Mouse (Mus musculus): Measurements from ENCODE around the gene Prrt2. TPM values are rescaled to one million over a fixed set of nuclear protein-coding genes. Genes with fewer than 3 reads are reported as not detected.
A peak's percentile ranks its signal among the peaks of the same experiment; 100 is the strongest.

Gene Prrt2
- total RNA-seq (2021), result 2.2 and 5.1 TPM in 2 replicates
- long read RNA-seq, partial matches to known transcripts, result 0 of 1 reads
- long read RNA-seq, other reads (novel, unspliced or antisense), result 1 of 1 reads

DNA sequence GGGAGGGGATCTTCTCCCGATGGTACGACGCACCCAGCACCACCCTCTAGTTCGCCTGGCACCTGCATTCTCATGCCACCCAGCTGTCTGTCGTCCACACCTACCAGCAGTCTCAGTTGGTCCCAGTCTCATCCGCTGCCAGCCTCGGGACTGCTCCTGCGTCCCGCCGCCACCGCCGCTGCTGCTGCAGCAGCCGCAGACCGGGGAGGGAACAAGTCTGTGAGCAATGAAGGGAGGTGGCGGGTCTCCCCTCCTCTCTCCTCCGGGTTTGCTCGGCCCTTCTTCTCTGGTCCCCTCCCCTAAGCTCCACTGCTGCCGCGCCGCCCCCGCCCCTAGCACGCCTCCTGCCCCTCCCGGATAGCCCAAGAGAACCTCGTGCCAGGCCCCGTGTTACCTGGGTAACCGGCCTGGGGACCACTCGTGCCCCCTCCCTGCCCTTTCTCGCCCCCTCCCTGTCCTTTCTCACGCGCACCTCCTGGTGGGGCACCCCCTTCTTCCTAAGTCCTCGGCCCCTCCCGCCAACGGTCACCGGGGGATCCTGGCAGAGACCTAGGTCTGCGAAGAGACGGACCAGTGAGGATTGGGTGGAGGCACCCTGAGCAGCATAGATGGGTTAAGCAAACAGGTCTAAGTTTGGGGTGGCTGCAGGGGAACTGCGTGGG lies at the start of gene Prrt2, which contains the start of gene Gm42742:
Gene Prrt2, minus strand, starts transcription at position 311 of the 662 bp plus-strand sequence.
Gene Gm42742, minus strand, starts transcription at position 197 of the 662 bp plus-strand sequence.
- peak; percentile 54 for DNase-seq

DNA sequence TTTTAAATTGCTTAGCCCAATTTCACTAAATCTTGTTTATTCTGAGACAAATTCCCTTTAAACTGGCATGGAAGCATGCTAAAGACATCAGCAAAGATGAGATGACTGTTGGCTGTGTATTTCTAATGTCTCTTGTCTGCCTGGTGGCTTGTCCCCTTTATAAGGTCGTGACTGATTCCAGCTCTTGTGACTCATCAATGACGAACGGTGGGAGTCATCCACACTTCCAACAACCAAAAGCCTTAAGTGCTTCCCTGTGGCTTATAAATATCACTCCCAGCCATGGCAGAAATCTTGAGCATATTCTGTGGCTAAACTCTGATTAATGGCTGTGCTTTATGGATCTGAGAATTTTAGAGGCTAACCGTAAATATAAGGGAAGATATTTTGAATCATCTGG lies 45.3 kb upstream of the Prrt2 start:
- peak; percentile 21 for DNase-seq

DNA sequence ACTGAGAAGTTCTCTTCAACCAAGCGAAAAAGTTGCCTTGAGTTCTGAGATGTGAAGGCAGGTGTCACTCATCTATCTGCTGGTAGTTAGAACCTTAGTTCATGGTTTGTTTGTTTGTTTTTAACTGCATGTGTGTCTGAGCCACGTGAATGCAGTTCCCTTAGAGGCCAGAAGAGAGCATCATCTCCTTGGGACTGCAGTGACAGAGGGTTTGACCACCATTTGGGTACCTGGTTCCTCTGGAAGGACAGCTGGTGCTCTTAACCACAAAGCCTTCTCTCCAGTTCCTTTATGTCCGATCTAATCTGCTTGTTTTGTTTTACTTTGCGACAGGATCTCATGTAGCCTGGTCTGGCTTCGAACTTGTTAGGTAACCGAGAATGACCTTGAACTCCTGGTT lies 44.5 kb upstream of the Prrt2 start:
- DNase-seq, result no peak

DNA sequence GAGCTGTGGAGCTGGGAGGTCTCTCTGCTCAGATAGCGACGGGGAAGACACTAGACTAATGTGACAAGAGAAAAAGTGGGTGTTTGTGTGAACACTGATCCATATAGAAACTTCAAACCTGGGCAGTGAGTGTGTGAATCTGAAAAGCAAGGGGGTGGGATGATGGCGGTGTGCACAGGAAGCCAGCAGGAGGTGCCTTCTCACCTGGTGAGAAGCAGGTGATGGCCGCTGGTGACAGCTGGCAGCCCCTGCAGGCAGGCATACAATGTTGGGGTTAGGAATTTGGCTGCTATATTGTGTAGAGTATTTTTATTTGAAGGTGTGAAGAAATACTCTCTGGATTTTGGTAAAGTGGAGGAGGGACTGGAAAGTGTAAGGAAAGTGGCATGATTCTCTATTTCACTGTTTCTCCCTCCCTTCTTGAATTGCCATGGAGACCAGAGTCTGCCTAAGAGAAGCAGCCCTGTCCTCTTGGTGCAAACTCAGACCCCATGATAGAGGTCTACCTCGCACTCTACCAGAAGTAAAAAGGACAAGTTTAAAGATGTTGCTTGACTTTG lies 34.1 kb upstream of the Prrt2 start:
- DNase-seq, result no peak

DNA sequence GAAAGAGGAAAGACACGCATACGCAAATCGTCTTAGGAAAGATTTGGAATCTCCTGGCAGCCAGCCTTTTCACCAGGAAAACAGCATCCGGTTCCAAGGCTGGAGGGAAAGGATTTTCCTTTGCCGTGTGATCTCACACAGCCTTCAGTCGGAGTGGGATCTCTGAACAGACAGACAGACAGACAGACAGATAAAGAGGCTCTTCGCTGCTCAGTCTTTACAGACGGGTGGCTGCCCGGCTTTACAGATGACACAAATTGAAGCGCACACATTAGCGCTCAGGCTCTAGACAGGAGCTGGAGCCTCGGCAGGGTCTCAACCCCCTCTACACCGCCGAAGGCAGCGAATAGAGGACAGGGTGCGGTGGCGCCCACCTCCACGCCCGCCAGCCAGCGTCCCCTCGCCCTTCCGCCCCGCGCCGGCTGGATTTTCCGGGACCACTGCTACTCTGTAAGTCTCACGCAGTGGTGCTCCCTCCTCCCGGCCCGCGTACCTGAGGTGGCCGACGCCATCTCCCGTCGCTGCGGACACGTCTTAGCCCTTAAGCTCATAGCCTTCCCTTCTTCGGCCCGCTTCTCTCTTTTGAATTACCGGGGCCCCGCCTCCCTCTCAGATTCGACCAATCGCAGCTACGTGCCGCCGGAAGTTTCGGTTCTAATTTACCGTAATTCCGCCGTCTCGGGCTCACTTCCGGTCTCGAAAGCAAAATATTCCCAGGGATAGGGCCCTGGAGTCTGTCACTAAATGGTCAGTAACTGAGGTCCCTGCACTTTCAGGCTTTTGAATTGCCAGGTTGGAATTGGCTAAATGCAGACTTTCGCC lies 21.1 kb upstream of the Prrt2 start, which contains the start of gene Kif22:
Gene Kif22, minus strand, starts transcription at position 621 of the 822 bp plus-strand sequence.
- peak; percentile 88 for DNase-seq

DNA sequence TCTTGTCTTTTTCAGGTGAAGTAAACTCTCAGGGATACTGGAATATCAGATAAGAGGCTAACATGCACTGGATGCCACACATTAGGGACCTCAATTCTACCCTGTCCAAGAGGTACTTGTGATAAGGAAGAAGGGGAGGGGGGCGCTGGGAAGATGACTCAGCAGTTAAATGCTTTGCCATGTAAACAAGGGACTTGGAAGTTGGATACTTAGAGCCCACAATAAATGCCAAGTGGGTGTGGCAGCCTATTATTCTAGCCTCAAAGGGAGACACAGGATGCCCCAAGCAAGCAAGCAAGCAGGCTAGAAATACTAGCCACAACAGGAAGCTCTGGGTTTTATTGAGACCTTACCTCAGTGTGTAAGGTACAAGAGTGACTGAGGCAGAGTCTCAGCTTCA lies 10.2 kb upstream of the Prrt2 start:
- no peak for DNase-seq

DNA sequence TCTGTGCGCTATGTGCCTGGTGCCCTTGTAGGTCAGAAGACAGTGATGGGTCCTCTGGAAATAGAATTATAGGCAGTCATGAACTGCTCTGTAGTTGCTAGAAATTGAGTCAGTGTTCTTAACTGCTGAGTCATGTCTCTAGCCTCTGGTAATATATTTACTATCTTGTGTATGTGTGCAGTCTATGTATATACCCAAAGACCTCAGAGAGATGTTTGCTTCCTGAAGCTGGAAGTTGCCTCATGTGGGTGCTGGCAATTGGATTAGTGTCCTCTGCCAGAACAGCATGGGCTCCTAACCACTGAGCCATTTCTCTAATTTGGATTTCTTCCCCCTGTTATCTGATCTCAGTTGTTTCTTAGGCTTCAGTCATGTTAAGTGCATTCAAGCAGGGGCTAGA lies 9.2 kb upstream of the Prrt2 start:
- DNase-seq, result no peak

DNA sequence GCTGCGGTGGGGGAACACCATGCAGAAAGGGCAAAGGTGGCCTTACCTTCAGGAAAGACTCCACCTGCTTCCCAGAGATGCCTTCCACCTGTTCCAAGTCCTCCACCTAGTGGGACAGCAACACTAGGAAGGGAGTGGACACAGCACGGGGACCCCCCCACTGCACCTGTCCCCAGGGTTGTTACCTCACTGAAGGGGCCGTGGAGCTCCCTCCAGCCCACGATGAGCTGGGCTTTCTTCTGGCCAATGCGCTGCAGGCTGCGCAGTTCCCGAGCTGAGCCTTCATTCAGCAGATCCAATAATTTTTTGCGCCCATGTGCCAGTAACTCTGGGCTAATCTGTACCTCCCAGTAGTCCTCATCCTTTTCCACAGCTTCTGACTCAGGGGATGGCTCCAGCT lies 6.9 kb upstream of the Prrt2 start:
- no peak for DNase-seq

DNA sequence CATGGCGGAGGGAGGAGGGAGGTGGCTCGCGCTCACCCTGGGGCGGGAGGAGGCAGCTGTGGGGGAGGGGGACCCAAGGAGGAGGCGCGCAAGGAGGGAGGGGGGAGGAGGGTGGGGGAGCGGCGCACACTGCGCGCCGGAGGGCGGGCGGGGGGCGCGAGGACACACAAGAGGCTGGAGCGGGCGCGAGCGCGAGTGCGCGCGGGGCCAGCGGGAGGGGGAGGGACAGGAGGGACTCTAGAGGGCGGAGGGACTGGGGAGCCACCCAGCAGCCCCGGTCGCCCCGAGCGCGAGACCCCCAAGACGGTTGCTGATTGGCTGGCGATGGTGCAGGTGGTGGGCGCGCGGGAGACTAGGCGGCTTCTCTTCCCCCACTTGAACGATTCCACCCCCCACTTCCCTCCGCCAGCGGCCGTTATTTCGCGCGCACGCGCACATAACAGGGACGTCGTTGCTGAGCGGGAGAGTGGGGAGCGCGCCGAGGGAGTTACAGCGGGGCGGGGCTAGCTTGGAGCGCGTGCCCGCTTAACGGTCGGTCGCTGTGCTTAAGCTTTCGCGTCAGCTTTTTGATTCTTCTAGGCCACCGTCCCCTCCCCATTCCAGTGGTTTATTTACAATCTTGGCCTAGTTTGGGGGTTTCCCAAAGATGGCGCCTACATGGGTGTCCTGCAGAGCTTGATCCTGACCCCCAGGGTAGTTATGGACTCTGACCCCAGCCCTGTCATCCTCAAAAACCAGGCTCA lies 6.1 kb upstream of the Prrt2 start, which contains the start of gene Maz:
Gene Maz, minus strand, starts transcription at position 54 of the 743 bp plus-strand sequence.
- DNase-seq, result peak; percentile 98

DNA sequence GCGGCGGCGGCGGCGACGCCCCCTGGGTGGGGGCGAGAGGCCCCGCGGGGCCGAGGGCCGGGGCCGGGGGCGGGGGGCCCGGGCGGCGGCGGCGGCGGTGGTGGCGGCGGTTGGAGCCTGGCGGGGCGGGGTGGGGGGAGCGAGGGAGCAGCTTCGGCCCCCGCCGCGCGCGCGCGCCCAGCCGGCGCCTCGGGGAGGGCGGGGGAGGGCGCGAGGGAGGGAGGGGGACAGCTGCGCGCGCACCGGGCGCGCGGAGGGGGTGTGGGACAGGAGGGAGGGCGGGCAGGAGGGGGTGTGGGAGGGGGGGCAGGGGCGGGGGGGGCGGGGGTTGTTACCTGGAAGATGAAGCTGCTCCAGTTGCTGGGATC lies 5.6 kb upstream of the Prrt2 start:
- peak; percentile 91 for DNase-seq

DNA sequence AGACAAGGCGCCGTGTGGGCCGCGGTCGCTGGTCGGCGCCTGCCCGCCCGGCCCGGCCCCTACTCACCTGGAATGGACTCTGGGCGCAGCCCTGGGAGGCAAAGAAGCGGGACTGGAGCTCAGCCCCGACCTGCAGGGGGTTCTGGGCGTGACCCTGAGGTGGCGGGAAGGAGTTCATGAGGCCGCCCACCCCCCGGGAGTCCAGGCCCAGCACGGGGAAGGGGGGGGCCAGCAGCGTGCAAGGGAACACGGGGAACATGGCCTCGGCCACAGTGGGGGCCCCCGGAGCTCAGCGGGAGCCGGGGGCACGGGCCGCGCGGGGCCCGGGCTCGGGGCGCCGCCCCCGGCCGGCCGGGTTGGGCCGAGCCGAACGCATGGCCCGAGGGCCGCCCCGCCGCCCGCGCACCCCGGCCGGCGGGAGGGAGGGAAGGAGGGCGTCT lies 5.2 kb upstream of the Prrt2 start:
- peak; percentile 63 for DNase-seq

DNA sequence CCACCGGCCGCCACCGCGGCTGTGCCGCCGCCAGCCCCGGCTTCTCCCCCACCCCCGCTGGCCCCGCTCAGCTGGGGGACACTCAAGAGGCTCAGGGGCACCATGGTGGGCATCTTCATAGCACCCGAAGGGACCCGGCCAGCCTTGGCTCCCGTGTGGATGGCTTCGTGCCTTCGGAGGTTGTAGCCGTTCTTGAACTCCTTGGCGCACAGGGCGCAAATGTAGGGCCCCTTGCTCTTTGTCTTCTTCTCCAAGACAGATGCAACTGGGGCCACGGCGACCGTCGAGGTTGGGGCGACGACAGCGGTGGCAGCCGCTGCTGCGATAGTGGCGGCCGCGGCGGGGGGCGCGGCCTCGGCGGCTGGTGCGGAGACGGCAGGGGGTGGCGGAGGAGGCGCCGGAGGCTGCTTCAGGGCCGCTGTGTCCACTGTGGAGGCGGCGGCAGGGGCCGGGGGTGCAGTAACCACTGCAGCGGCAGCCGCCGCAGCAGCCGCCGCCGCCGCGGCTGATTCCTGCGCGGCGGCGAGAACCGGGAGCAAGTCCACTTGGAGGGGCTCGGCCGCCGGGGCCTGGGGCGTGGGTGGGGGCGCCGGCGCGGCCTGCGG lies 4.6 kb upstream of the Prrt2 start:
- DNase-seq, result peak; percentile 65

DNA sequence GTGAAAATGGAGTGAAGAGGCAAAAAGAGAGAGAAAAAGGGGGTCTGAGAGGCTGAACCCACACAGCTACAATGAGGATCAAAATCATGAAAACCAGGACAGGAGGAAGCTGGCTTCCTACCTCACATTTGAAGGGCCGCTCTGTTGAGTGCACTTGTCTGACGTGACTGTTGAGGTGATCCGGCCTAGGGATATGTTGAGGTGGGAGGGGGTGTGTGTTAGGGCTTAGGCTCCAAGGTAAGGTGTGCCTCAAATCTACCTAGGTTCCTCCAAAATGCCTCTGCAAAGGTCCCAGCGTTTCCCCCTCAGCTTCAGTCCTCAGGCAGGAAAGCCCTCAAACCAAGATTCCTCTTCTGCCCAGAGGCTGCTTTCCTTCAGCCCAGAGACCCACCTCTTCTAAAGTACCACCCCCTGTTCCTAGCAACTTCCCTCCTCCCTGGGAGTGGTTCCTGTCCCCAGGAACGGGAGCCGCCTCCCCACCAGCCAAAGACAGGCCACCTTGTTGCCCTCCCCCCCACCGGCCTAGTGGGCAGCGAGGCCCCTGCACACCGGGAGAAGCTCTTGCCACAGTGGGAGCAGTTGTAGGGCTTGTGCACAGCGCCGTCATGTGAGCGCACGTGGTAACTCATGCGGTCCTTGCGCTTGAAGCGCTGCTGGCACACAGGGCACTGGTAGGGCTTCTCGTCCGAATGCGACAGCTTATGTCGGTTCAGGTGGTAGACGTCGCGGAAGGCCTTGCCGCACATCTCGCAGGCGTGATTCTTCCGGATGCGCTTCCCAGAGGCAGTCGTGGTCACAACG lies 3.9 kb upstream of the Prrt2 start:
- peak; percentile 72 for DNase-seq

DNA sequence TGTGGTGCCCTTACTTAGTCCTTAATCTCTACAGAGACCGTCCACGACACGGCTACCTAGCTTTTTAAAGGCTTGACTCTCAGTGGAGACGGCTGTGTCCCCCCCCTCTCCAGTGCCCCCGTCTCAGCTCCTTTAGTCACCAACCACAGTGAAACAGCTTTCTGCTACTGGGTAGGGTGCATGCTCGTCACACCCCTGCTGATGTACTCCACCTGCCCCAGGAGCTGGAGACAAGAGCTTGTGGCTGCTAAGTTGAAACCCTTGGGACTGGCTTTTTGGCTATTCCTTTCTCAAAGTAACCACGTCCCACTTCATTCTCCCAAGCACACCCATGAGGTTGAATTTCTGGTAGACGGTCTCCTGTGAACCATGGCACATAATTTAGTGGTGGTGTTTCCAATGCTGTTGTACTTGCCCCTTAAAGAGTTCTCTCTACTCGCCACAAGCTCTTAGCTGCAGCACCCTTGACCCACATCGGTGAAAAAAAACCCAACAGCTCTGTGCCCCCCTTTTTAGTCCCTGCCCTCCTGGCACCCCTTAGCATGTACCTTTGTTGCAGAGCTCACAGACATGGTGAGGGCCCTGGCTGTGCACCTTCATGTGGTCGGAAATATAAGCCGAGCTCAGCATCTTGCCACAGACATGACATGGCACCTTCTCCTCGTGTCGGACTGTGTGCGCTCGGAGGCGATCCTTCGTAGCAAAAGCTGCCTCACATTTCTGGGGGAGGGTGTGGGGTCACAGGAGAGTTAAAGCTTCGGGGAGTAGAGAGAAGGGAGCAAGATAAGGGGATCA lies 3.1 kb upstream of the Prrt2 start:
- no peak for DNase-seq

DNA sequence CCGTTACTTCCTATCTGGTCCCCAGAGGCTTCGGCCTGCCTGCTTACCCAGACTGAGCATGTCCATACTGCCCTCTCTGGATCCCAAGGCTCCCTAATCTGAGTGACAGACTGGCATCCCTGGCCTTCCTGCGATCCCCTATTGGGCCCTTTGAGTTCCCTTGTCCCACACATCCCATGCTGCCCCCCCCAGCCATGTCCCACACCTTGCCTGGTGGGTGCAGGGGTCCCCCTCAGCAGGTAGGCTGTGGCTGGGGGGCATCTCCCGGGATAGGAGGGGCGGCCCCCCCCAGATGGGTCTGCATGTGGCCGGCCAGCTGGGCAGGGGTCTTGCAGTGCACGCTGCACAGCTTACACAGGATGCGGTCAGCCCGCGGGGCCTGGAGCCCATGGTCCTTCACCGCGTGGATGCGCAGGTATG lies 2.3 kb upstream of the Prrt2 start:
- DNase-seq, result no peak

DNA sequence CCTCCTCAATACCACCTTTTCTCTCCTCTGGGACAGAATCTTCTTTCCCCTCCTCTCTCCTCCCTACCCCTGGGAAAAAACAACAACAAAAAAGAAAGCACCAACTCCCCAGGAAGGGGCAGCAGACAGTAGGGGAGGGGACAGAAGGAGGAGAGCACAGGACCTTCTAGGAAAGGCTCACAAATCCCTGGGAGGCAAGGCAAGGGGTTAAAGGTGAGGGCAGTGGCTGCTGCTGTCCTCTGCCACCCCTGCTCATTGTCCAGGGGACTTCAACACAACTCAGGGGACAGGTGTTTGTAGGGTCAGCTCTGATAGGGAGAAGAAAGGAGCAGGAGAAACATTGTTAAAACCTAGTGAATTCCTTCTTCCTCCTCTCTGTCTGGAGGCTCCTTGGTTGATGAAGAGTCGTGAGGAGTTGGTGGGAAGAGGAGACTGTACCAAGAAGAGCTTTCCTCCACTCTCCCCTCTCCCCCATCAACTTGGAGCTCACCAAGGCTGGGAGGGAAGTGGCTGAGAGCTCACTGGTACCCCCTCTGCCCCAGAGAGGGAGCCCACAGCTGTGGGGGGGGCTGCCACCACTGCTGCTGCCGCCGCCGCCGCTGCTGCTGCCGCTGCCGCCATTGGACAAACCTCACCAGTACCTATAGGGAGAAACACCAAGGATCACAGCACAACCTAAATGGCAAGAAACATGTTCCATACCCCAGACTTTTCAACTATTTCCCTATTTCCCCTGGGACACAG lies 1.7 kb upstream of the Prrt2 start:
- DNase-seq, result no peak

DNA sequence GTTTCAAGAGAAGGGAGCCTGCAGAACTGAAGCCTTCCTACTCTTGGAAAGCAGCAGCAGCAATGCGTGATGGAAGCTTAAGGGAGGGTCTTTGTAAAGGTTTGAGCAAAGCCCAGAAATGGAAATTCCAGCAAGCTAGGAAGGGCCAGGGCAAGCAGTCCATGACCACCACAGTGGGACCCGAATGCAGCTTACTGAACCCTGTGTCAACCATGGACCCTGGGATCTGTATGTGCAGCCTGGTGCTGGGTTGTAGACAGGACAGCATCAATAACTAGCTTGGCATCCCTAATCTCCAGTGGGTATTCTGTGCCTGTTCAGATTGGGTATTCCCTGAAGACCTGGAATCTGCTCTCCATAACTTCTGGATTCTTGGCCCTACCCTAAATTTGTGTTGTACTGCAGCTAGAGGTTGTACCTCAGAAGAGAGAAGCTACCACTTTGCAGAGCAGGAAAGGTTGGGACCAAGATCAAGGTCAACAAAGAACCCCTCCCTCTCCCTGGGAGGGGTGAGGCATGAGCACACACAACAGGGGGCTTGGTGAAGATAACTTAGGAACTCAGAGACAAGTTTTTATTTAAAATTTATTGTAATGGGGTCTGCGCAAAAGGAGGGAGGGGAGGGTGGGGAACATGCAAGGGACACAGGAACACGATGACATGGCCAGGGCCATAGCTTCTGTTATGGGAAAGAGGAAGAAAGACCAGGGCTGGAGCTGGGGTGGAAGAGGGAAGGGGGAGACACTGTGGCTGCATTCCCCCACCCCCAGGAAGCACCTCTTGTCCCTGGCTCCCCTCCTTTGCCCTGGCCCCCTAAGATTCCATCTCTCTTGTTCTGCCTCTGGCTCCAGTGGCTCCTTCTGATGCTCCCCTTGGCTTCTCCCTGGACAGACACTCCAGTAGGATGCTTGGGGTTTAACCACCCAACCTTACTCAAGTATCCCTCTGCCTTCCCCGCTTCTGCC lies 834 bp upstream of the Prrt2 start:
- no peak for DNase-seq

DNA sequence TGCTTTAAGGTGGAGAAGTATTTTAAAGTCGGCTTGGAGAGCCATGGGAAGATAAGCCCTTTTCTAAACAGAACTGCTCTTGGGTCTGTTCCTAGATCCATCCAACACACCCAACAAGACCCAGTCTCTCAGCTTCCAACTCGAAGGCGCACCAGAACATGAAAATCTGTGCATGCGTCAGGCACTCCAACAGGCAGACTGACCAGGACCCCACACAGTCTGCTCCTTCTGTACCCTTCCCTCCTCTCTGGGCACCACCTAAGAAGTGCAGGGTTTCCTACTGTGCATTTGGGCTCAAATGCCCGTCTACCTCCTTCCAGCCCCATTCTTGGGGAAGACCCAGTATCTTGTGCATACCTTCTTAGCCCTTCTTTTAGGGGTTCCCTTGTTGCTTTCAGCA lies 520 bp downstream of the Prrt2 start:
- no peak for DNase-seq

Measured in adrenal gland, postnatal 25 days (tissue).